Mouse (Mus musculus) lung, postnatal 0 days (tissue): ENCODE data around the gene Celf5.

ENCODE experiments used
- CTCF ChIP-seq: IDR thresholded peaks from 2 replicates; pipeline ENCODE4 v1.5.1; 2016; ENCODE audit warnings: antibody characterized with exemption, mild to moderate bottlenecking
- EP300 ChIP-seq: IDR thresholded peaks from 2 replicates; pipeline ENCODE4 v1.6.1; 2016; ENCODE audit warnings: antibody characterized with exemption, mild to moderate bottlenecking, control low read depth

GRCm38 (mm10) chr10:81420191-81420767 is 62.2 kb downstream of the Celf5 start:
- TF ChIP-seq CTCF (no peak), EP300 (no peak)
